Mouse (Mus musculus) MEL (cell line): ENCODE measurements around the gene Hist1h2ak. TPM values are rescaled to one million over a fixed set of nuclear protein-coding genes. Genes with fewer than 3 reads are reported as not detected.
A peak's percentile ranks its signal among the peaks of the same experiment; 100 is the strongest.
"Not testable (repeated sequence)": the region's sequence is repeated elsewhere in the genome, so short reads cannot be mapped to it uniquely, and the experiment has no call there.

Source experiments
- DNase-seq: peaks from one replicate; pipeline ENCODE4 v3.0.0; 2011; ENCODE audit warnings: low read depth, low spot score
- H3K27ac ChIP-seq: 2 replicates; pipeline ENCODE4 v1.5.1; 2012; ENCODE audit warnings: low read depth, mild to moderate bottlenecking, control low read depth, low read length, moderate library complexity; ENCODE audit not compliant: control insufficient read depth
- H3K27me3 ChIP-seq, 2 experiments: fragments of 150-350 bp in 1 of 2; sonication (generic) in 1 of 2; 2 replicates each; pipeline ENCODE4 v1.6.1; 2012; ENCODE audit warnings: low read length in 2 of 2, mild to moderate bottlenecking in 2 of 2, improper control_type of control experiment in 1 of 2, moderate library complexity in 1 of 2; ENCODE audit not compliant: insufficient read depth in 2 of 2, control insufficient read depth in 1 of 2
- H3K36me3 ChIP-seq, 2 experiments: 2 replicates each; pipeline ENCODE4 v1.6.1; 2012 to 2014; ENCODE audit warnings: low read length in 2 of 2, improper control_type of control experiment in 1 of 2, inconsistent platforms in 1 of 2, mild to moderate bottlenecking in 1 of 2; ENCODE audit not compliant: insufficient read depth in 2 of 2, control insufficient read depth in 1 of 2
- H3K4me1 ChIP-seq, 2 experiments: fragments of 150-350 bp in 1 of 2; sonication (generic) in 1 of 2; 2 replicates each; pipeline ENCODE4 v1.6.1; 2012; ENCODE audit warnings: low read length in 2 of 2, improper control_type of control experiment in 1 of 2, mild to moderate bottlenecking in 1 of 2; ENCODE audit not compliant: insufficient read depth in 2 of 2, control insufficient read depth in 1 of 2
- H3K4me3 ChIP-seq, 2 experiments: fragments of 150-350 bp in 1 of 2; sonication (generic) in 1 of 2; 2 replicates each; pipeline ENCODE4 v1.5.1; 2012; ENCODE audit warnings: low read depth in 2 of 2, low read length in 2 of 2, mild to moderate bottlenecking in 2 of 2, moderate library complexity in 2 of 2, control low read depth in 1 of 2, improper control_type of control experiment in 1 of 2; ENCODE audit not compliant: control insufficient read depth in 1 of 2, insufficient read depth in 1 of 2
- H3K79me2 ChIP-seq: 2 replicates; pipeline ENCODE4 v1.6.1; 2012; ENCODE audit warnings: mild to moderate bottlenecking, low read length, moderate library complexity; ENCODE audit not compliant: control insufficient read depth, poor library complexity, insufficient read depth
- H3K9ac ChIP-seq: 2 replicates; pipeline ENCODE4 v1.6.1; 2012; ENCODE audit warnings: low read depth, mild to moderate bottlenecking, control low read depth, low read length, moderate library complexity; ENCODE audit not compliant: control insufficient read depth, poor library complexity, severe bottlenecking
- H3K9me3 ChIP-seq: fragments of 150-350 bp; sonication (generic); replicated peaks from 2 replicates; pipeline ENCODE4 v1.6.1; 2012; ENCODE audit warnings: mild to moderate bottlenecking, low read length, improper control_type of control experiment, moderate library complexity; ENCODE audit not compliant: insufficient read depth
- GATA1 ChIP-seq: IDR thresholded peaks from 2 replicates; pipeline ENCODE4 v1.6.1; 2011; ENCODE audit warnings: low read depth, low read length, improper control_type of control experiment
- JUND ChIP-seq: IDR thresholded peaks from 2 replicates; pipeline ENCODE4 v1.6.1; 2011; ENCODE audit warnings: low read depth, mild to moderate bottlenecking, improper control_type of control experiment, low read length
- MAX ChIP-seq: IDR thresholded peaks from 2 replicates; pipeline ENCODE4 v1.6.1; 2011; ENCODE audit warnings: low read length, improper control_type of control experiment
- POLR2A ChIP-seq, 2 experiments: IDR thresholded peaks; 2 replicates each; pipeline ENCODE4 v1.6.1; 2011 to 2012; ENCODE audit warnings: low read length in 2 of 2, mild to moderate bottlenecking in 2 of 2, control low read depth in 1 of 2, improper control_type of control experiment in 1 of 2, low read depth in 1 of 2, moderate library complexity in 1 of 2; ENCODE audit not compliant: control insufficient read depth in 1 of 2, insufficient read depth in 1 of 2, poor library complexity in 1 of 2
- POLR2AphosphoS5 ChIP-seq: IDR thresholded peaks from 2 replicates; pipeline ENCODE4 v1.6.1; 2012; ENCODE audit warnings: low read depth, borderline replicate concordance, mild to moderate bottlenecking, inconsistent platforms, low read length, moderate library complexity, mixed read lengths
- TBP ChIP-seq: IDR thresholded peaks from 2 replicates; pipeline ENCODE4 v1.8.0; 2011; ENCODE audit warnings: low read depth, low read length, improper control_type of control experiment
- ZMIZ1 ChIP-seq: IDR thresholded peaks from 2 replicates; pipeline ENCODE4 v1.6.1; 2012; ENCODE audit warnings: low read depth, mild to moderate bottlenecking, inconsistent platforms, low read length, improper control_type of control experiment, moderate library complexity
- polyA plus RNA-seq, 2 experiments: library from polyadenylated mRNA; stranded (reverse) in 1 of 2; unstranded in 1 of 2; fragments of >175 nt in 1 of 2; fragments of >200 nt in 1 of 2; gene quantifications; 2 replicates each; pipeline versions ENCODE4 v1.2.1 to v1.2.4; 2012; ENCODE audit warnings: low replicate concordance in 2 of 2, low read depth in 1 of 2; ENCODE audit not compliant: insufficient read length in 2 of 2, insufficient read depth in 1 of 2, missing spikeins in 1 of 2
- total RNA-seq: library from RNA; depleted of rRNA; stranded (reverse); fragments of 300-350 nt; gene quantifications from 2 replicates; pipeline ENCODE4 v1.2.3, GENCODE M21; 2012

The Hist1h2ak gene
- total and polyA plus RNA-seq, 3 experiments: 10.6 to 1,127 TPM; not detected in 1

- not testable (repeated sequence) for H3K9me3 ChIP-seq, H3K27me3 ChIP-seq, H3K79me2 ChIP-seq, H3K4me1 ChIP-seq
- TF ChIP-seq POLR2AphosphoS5: peak; percentile 95
- TF ChIP-seq GATA1: peak; percentile 67
- TF ChIP-seq POLR2A (IDR thresholded peaks at IDR 0.05; ENCODE audit: control insufficient read depth in 1 of 2, insufficient read depth in 1 of 2, low read depth in 1 of 2, low read length in 2 of 2, poor library complexity in 1 of 2): peak; percentile 50 to 95
- peak overlapping the region; percentile 84 for H3K27ac ChIP-seq
- peak; percentile 86 for DNase-seq
- H3K9ac ChIP-seq: peak overlapping the region; percentile 60
- peaks cover 0 to 22% of the 10 kb centered on the region in 2 experiments; a peak in 2 of 4 replicates for H3K36me3 ChIP-seq
- peak overlapping the region; percentile 12 to 43 for H3K4me3 ChIP-seq
Measured at GRCm38 (mm10) chr13:21716540-21717391, 36.9 kb downstream of the Hist1h2ak start.

- H3K79me2 ChIP-seq: not testable (repeated sequence)
- TF ChIP-seq POLR2A (IDR thresholded peaks at IDR 0.05; ENCODE audit: control insufficient read depth in 1 of 2, insufficient read depth in 1 of 2, low read depth in 1 of 2, low read length in 2 of 2, poor library complexity in 1 of 2) (peak in 1 of 2 experiments; percentile 80; a peak in 3 of 4 replicates), TBP (peak; percentile 99), POLR2AphosphoS5 (peak; percentile 96)
- TF ChIP-seq, all 39 proteins: peak for 3; not testable (repeated sequence) for 36
- Histone ChIP-seq H3K4me3 (peak within 1 kb of the TSS; percentile 30 to 43), H3K9ac (peak within 1 kb of the TSS; percentile 60), H3K27ac (peak within 1 kb of the TSS; percentile 91), H3K36me3 (peaks cover 0 to 24% of the 10 kb centered on the region in 2 experiments; a peak in 2 of 4 replicates)
- not testable (repeated sequence) for H3K27me3 ChIP-seq, H3K4me1 ChIP-seq, H3K9me3 ChIP-seq
- peak; percentile 98 for DNase-seq
Measured at GRCm38 (mm10) chr13:21715864-21716539, 37.6 kb downstream of the Hist1h2ak start, which contains the start of the genes Hist1h2bl and Hist1h2ai. Gene Hist1h2bl (minus strand): TSS chr13:21716143. Gene Hist1h2ai (plus strand): TSS chr13:21716422.

GRCm38 (mm10) chr13:21715131-21715863, 38.3 kb downstream of the Hist1h2ak start:
- peaks cover 0 to 7% of the 10 kb centered on the region in 2 experiments; a peak in 1 of 4 replicates for H3K4me1 ChIP-seq
- no peaks in the 10 kb centered on the region for H3K27me3 ChIP-seq
- H3K4me3 ChIP-seq: peak overlapping the region; percentile 17 to 30
- H3K9ac ChIP-seq: peak overlapping the region; percentile 43
- 0 out of 2 replicates have a peak, but pooled peaks have one; percentile 39 for TF ChIP-seq TBP
- TF ChIP-seq POLR2A (IDR thresholded peaks at IDR 0.05; ENCODE audit: control insufficient read depth in 1 of 2, insufficient read depth in 1 of 2, low read depth in 1 of 2, low read length in 2 of 2, poor library complexity in 1 of 2): peak; percentile 90 to 96; a peak in 3 of 4 replicates
- TF ChIP-seq POLR2AphosphoS5: peak; percentile 93; the same call in 1 of the 2 replicates
- no peak for TF ChIP-seq ZMIZ1
- no peak for TF ChIP-seq JUND
- no peak for TF ChIP-seq MAX
- TF ChIP-seq, all 39 proteins: peak for 3
- Histone ChIP-seq H3K79me2 (no peaks in the 10 kb centered on the region; the same call in 1 of the 2 replicates), H3K36me3 (peaks cover 0 to 18% of the 10 kb centered on the region in 2 experiments; a peak in 2 of 4 replicates), H3K9me3 (no peaks in the 10 kb centered on the region), H3K27ac (peak overlapping the region; percentile 91)
- peak; percentile 87 for DNase-seq
